Mouse (Mus musculus) spleen, adult 18-20 months (tissue): ENCODE data around the gene Slc5a4b.
"Not testable (repeated sequence)": the region's sequence is repeated elsewhere in the genome, so short reads cannot be mapped to it uniquely, and the experiment has no call there.

ENCODE experiments used
- DNase-seq, 2 experiments: peaks; one replicate each; pipeline ENCODE4 v3.0.0; 2022; ENCODE audit warnings: mixed read lengths in 2 of 2

The Slc5a4b gene

GRCm38 (mm10) chr10:76110861-76111260, at the start of gene Slc5a4b:
Slc5a4b (minus strand) TSS chr10:76110961.
- DNase-seq = no peak

GRCm38 (mm10) chr10:76158009-76158408, 47.2 kb upstream of the Slc5a4b start:
- DNase-seq = no peak

- no peak for DNase-seq
Measured at GRCm38 (mm10) chr10:76157528-76157927, 46.8 kb upstream of the Slc5a4b start.

GRCm38 (mm10) chr10:76155911-76156310, 45.1 kb upstream of the Slc5a4b start:
- DNase-seq = no peak

DNA sequence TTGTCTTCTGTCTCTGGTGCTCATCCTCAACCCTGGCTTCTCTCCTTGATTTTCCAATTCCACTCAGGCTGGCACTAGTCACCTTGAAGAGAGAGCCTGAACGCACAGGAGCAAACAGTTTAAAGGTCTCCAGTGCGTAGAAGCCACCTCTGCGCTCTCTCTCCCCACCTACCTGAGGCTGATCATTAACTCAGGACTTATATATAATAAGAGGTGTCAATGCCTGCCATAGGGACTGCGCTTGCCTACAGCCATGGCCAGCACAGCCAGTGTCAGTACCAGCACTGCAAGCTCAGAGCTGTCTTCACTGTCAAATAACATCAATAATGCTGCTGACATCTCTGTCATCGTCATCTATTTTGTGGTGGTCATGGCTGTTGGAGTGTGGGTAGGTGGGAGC, 36.5 kb upstream of the Slc5a4b start, which contains the start of gene Slc5a4a:
Gene Slc5a4a, plus strand, starts transcription at position 174 of the 400 bp plus-strand sequence.
- DNase-seq = no peak

DNA sequence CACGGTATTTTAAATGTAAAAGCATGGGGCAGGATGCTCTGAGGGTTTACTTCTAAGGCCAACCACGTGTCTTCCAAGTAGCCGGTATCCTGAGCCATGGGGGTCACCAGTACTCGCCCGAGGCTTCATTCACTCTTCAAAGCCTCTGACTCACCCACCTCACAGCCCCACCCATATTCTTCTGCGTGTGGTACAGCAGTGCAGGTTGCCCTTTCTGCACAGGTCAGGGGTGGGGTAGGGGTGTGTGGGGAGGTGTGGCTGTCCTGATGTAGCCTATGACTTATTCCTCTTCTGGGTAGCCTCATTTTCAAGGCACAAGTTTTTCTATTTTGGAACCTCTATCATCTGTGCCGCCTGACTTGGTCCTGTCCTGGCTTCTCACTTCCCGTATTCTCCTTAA, 36.1 kb upstream of the Slc5a4b start:
- no peak for DNase-seq

- no peak for DNase-seq
Measured at GRCm38 (mm10) chr10:76136318-76136717, 25.6 kb upstream of the Slc5a4b start.

DNA sequence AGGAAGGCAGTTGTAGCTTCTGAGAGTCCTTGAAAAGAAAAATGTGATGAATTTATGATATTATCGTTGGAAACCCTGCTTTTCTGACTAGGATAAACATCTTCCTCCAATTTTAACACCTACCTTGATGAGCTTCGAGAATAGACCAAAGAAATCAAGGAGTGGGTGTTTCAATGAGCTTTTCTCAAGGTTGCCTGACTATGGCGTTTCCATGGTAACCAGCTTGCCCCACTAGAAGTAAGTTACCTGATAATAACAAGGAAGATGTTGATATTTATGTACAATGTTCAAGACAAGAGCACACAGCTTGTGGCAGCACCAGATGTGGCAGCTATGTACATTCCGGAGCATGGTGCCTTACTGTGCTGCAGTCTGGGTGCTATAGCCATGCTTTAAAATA, 21.7 kb upstream of the Slc5a4b start:
- DNase-seq = no peak

- DNase-seq = no peak
Measured at GRCm38 (mm10) chr10:76121495-76121894, 10.7 kb upstream of the Slc5a4b start.

DNA sequence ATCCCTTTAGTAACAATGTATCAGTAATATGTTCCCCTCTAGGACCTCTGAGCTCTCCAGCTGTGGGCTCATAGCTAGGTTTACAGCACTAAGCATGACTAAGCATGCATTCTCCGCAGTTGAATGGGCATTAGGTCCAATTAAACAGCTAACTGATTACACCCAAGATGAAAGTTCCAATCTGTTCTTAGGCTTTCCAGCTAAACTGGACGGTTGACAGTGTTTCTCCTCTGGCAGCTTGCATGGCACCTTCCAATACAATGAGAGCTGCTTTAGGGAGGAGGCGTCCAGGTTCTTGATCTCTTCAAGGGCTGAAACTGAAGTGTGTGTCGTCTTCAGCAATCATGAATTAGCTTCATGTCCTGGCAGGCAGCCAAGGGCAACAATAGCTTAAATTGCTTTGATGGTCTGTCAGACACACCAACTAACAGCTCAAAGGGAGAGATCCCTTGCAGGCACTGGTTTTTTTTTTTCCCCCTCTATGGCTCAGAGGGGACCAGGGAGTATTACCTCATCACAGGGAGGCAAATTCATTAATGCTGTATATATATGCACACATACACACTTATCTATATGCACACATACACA, 9.5 kb upstream of the Slc5a4b start:
- DNase-seq = no peak

GRCm38 (mm10) chr10:76118741-76119140, 8.0 kb upstream of the Slc5a4b start:
- peak in 1 of 2 experiments; percentile 40 for DNase-seq

- peak; percentile 23 to 70 for DNase-seq
Measured at GRCm38 (mm10) chr10:76117966-76118365, 7.2 kb upstream of the Slc5a4b start.

DNA sequence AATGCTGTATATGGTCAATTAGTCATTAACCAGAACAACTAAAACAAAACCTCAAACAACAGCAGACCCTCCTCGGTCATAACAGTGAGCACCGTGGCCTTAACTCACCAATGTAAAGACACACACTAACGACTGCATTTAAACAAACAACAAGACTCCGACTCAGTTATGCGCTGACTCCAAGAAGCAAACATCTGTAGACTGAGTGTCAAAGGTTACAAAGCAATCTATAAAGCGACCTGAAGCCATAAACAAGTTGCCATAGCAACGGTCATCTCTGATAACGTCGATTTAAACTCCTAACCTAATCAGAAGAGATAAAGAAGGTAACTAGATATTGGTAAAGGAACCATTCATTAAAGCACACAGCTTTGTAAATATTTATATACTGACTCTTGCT, 13.4 kb downstream of the Slc5a4b start:
- DNase-seq = no peak

- no peak for DNase-seq
Measured at GRCm38 (mm10) chr10:76096580-76096979, 14.2 kb downstream of the Slc5a4b start.

DNA sequence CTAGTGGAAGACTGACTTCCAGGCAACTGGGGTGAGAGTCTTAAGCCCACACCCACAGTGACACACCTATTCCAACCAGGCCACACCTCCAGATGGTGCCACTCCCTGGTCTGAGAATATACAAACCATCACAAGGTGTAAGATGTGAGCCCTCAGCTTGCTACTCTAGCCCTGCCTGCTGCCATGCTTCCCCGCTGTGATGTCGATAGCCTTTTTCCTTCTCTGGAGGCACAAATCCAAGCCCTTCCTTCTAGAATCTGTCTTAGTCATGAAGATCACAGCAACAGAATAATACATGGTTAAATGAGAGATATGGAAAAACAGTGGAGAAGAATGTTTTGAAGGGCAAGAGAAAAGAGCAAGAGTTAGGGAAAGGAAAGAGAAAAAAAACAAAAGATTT, 33.8 kb downstream of the Slc5a4b start:
- DNase-seq = not testable (repeated sequence)

DNA sequence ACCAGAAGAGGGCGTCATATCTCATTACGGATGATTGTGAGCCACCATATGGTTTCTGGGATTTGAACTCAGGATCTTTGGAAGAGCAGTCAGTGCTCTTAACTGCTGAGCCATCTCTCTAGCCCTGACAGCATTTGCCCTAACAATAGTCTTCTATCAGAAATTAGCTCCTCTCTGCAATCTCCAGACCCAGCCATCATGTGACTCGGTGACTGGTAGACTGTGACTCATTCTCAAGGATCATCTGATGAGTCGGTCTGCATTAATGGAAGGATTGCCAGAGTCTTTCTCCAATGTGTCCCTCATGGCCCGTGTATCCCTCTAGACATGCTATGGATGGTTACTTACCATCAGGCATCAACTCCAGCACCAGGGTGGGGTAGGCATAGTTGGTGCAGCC, 38.7 kb downstream of the Slc5a4b start:
- not testable (repeated sequence) for DNase-seq

GRCm38 (mm10) chr10:76067674-76068613, 42.8 kb downstream of the Slc5a4b start:
- DNase-seq = no peak

DNA sequence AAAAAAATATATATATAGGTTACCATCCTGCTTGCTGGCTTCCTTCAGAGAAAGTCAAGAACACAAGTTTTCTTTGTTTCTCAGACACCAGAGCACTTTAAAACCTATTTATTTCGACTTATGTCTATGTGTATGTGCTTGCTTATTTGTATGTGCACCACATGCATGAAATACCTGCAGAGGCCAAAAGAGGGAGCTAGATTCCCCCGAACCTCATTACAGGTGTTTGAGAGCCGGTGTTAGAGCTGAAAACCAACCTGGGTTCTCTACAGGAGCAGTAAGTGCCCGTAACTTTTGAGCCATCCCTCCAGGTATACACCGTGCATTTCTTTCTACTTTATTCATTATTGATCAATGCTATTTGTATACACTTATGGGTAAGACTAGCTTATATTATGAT, 48.3 kb downstream of the Slc5a4b start:
- no peak for DNase-seq

DNA sequence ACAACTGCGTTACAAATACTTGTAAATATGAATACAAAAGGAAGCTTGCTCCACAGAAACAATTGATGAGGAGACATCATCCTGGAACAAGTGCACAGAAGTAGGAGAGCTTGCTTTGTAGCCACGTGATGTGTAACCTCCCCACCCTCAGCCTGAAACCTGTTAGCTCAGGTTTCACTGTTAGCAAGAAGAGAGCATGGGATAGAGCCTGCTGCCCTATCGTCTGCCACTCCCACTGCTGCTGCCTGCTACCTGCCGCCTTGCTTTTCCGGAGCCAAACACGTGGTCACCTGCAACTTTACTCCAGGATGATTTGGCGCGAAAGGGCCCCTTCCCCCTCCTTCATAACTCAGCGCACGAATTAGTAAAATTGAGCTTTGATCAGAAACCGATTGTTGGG, 58.9 kb downstream of the Slc5a4b start:
- DNase-seq = no peak

GRCm38 (mm10) chr10:76048967-76049366, 61.8 kb downstream of the Slc5a4b start:
- no peak for DNase-seq

DNA sequence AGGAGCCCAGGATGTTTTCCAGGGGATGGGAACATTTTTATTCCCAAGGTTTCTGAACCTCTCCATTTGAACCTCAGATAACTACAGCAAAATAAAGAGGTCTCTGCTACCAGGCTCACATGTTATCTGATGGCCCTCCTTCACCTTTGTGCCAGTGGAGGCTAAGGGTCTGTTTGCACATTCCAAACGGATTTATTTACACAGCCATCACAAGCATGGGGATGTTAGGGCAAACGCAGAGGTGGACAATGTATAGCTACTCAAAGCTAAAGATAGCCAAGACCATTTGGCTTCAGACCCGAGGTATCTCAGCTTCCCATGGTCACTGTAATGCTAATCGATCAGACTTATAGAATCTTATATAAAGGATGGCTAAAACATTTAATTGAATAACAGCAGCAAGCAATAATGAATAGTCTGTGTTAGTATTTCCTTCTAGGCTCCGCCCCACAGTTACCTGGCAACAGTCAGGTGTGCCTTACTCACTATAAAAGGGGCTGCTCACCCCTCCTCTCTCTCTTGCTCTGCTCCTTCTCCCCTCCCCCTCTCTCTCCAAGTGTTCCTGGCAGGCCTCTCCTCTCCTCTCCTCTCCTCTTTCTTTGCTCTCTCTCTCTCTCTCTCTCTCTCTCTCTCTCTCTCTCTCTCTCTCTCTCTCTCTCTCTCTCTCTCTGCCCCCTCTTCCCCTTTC, 63.4 kb downstream of the Slc5a4b start:
- DNase-seq = no peak

DNA sequence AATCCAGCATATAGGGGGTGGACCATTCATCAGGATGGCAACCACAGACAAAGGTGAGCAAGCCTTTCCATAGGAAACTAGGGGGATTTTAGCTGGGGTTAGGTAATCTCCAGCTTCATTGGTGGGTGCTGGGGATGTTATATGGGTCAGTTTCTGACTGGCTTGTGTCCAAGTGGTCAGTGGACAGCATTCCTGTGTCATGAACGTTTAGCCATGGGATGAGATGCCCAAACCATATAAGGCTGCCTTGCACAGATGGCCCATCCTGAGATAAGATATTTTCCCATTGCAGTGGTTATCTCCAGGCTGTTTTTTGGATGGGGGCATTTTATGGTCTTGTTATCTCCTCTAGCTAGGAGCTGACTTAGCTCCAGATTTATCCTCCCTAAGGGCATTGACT, 64.0 kb downstream of the Slc5a4b start:
- DNase-seq = no peak

- no peak for DNase-seq
Measured at GRCm38 (mm10) chr10:76045343-76045742, 65.4 kb downstream of the Slc5a4b start.

DNA sequence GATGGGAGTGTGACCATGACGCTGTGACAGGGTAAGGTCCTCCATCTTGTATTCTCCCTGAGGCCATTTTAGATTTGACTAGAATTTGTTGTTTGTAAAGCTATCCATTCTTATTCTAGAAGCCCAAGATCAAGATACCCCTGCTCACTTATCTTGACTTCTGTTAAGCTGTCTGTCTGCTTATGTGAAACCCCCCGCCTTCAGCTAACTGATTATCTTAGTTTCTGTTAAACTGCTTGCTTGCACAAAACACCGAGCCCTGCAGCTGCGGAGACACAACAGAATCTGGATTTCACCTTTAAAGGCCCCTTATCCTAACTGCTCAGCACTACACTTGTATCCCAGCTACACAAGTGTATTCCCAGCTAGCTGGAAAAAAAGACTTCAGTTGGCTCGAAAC, 73.8 kb downstream of the Slc5a4b start:
- DNase-seq = no peak
